Mouse (Mus musculus): ENCODE data around the gene Tsacc. TPM values are rescaled to one million over a fixed set of nuclear protein-coding genes. Genes with fewer than 3 reads are reported as not detected.

Gene Tsacc
- polyA plus RNA-seq, 2 experiments: 2.5 to 4.6 TPM

- Histone ChIP-seq H3K4me1 (replicated peaks; ENCODE audit: control insufficient read depth in 2 of 2, insufficient read depth in 2 of 2, low read length in 1 of 2) (no peaks in the 10 kb centered on the region), H3K4me2 (ENCODE audit: low read depth) (no peak overlapping the region), H3K27ac (no peak overlapping the region), H3K27me3 (ENCODE audit: control insufficient read depth, insufficient read depth, low read length) (peaks cover 17% of the 10 kb centered on the region), H3K4me3 (ENCODE audit: insufficient read depth in 1 of 2, low read depth in 2 of 2, low read length in 2 of 2) (no peak overlapping the region), H3K36me3 (replicated peaks; ENCODE audit: control insufficient read depth, insufficient read depth, low read depth) (no peaks in the 10 kb centered on the region), H3K9ac (replicated peaks) (no peak overlapping the region), H3K9me3 (ENCODE audit: control insufficient read depth, low read length) (no peaks in the 10 kb centered on the region)
- TF ChIP-seq EP300 (IDR thresholded peaks at IDR 0.05; ENCODE audit: low read depth) (no peak), CTCF (IDR thresholded peaks at IDR 0.05; ENCODE audit: low read depth) (peak; percentile 97)
- ATAC-seq (ENCODE audit: insufficient read depth): no peak
- 9% methylated on average over 13 of the region's 13 CpGs for WGBS (ENCODE audit: insufficient replicate concordance)
- DNase-seq (ENCODE audit: low read depth in 3 of 3, low spot score in 3 of 3): peak; percentile 35 to 39 (median 35)
Observed at GRCm38 (mm10) chr3:88245811-88246210, 51.0 kb downstream of the Tsacc start.

- H3K36me3 ChIP-seq (replicated peaks; ENCODE audit: control insufficient read depth, insufficient read depth, low read depth): no peaks in the 10 kb centered on the region
- DNase-seq (ENCODE audit: low read depth in 3 of 3, low spot score in 3 of 3) (peak in 1 of 3 experiments; percentile 28), ATAC-seq (ENCODE audit: insufficient read depth) (no peak)
- no peak overlapping the region for H3K9ac ChIP-seq (replicated peaks)
- H3K4me3 ChIP-seq (ENCODE audit: insufficient read depth in 1 of 2, low read depth in 2 of 2, low read length in 2 of 2): no peak overlapping the region
- 15% methylated on average over 2 of the region's 2 CpGs for WGBS (ENCODE audit: insufficient replicate concordance)
- no peak overlapping the region for H3K27ac ChIP-seq
- no peaks in the 10 kb centered on the region for H3K4me1 ChIP-seq (replicated peaks; ENCODE audit: control insufficient read depth in 2 of 2, insufficient read depth in 2 of 2, low read length in 1 of 2)
- no peaks in the 10 kb centered on the region for H3K9me3 ChIP-seq (ENCODE audit: control insufficient read depth, low read length)
- TF ChIP-seq EP300 (IDR thresholded peaks at IDR 0.05; ENCODE audit: low read depth) (no peak), CTCF (IDR thresholded peaks at IDR 0.05; ENCODE audit: low read depth) (peak; percentile 91)
- no peak overlapping the region for H3K4me2 ChIP-seq (ENCODE audit: low read depth)
- H3K27me3 ChIP-seq (ENCODE audit: control insufficient read depth, insufficient read depth, low read length): peaks cover 35% of the 10 kb centered on the region
Observed at GRCm38 (mm10) chr3:88244071-88244470, 52.7 kb downstream of the Tsacc start.

GRCm38 (mm10) chr3:88242531-88242930, 54.3 kb downstream of the Tsacc start:
- H3K36me3 ChIP-seq (replicated peaks; ENCODE audit: control insufficient read depth, insufficient read depth, low read depth): no peaks in the 10 kb centered on the region
- DNase-seq (ENCODE audit: low read depth in 3 of 3, low spot score in 3 of 3): peak; percentile 28 to 40 (median 29)

GRCm38 (mm10) chr3:88241045-88241786, 55.6 kb downstream of the Tsacc start:
- H3K27ac ChIP-seq: no peak overlapping the region
- no peak for ATAC-seq (ENCODE audit: insufficient read depth)
- H3K4me3 ChIP-seq (ENCODE audit: insufficient read depth in 1 of 2, low read depth in 2 of 2, low read length in 2 of 2): no peak overlapping the region
- no peak for DNase-seq (ENCODE audit: low read depth in 3 of 3, low spot score in 3 of 3)
- no peaks in the 10 kb centered on the region for H3K4me1 ChIP-seq (replicated peaks; ENCODE audit: control insufficient read depth in 2 of 2, insufficient read depth in 2 of 2, low read length in 1 of 2)
- H3K9ac ChIP-seq (replicated peaks): no peak overlapping the region
- WGBS (ENCODE audit: insufficient replicate concordance): 4% methylated on average over 48 of the region's 48 CpGs
- H3K36me3 ChIP-seq (replicated peaks; ENCODE audit: control insufficient read depth, insufficient read depth, low read depth): no peaks in the 10 kb centered on the region
- TF ChIP-seq EP300 (IDR thresholded peaks at IDR 0.05; ENCODE audit: low read depth): no peak
- TF ChIP-seq CTCF (IDR thresholded peaks at IDR 0.05; ENCODE audit: low read depth): no peak
- H3K27me3 ChIP-seq (ENCODE audit: control insufficient read depth, insufficient read depth, low read length): peaks cover 46% of the 10 kb centered on the region
- no peak overlapping the region for H3K4me2 ChIP-seq (ENCODE audit: low read depth)
- no peaks in the 10 kb centered on the region for H3K9me3 ChIP-seq (ENCODE audit: control insufficient read depth, low read length)

More at GRCm38 (mm10) chr3:88242531-88242930, 54.3 kb downstream of the Tsacc start:
- H3K9me3 ChIP-seq (ENCODE audit: control insufficient read depth, low read length): no peaks in the 10 kb centered on the region
- peaks cover 43% of the 10 kb centered on the region for H3K27me3 ChIP-seq (ENCODE audit: control insufficient read depth, insufficient read depth, low read length)
- no peak overlapping the region for H3K27ac ChIP-seq
- no peak for ATAC-seq (ENCODE audit: insufficient read depth)
- no peaks in the 10 kb centered on the region for H3K4me1 ChIP-seq (replicated peaks; ENCODE audit: control insufficient read depth in 2 of 2, insufficient read depth in 2 of 2, low read length in 1 of 2)
- WGBS (ENCODE audit: insufficient replicate concordance): 2% methylated on average over 13 of the region's 13 CpGs
- H3K9ac ChIP-seq (replicated peaks): no peak overlapping the region
- H3K4me3 ChIP-seq (ENCODE audit: insufficient read depth in 1 of 2, low read depth in 2 of 2, low read length in 2 of 2): no peak overlapping the region
- TF ChIP-seq CTCF (IDR thresholded peaks at IDR 0.05; ENCODE audit: low read depth) (peak; percentile 89), EP300 (IDR thresholded peaks at IDR 0.05; ENCODE audit: low read depth) (no peak)
- no peak overlapping the region for H3K4me2 ChIP-seq (ENCODE audit: low read depth)

- H3K27ac ChIP-seq: no peak overlapping the region
- peaks cover 46% of the 10 kb centered on the region for H3K27me3 ChIP-seq (ENCODE audit: control insufficient read depth, insufficient read depth, low read length)
- H3K4me2 ChIP-seq (ENCODE audit: low read depth): no peak overlapping the region
- DNase-seq (ENCODE audit: low read depth in 3 of 3, low spot score in 3 of 3): no peak
- H3K9me3 ChIP-seq (ENCODE audit: control insufficient read depth, low read length): no peaks in the 10 kb centered on the region
- WGBS (ENCODE audit: insufficient replicate concordance): 31% methylated on average over 4 of the region's 4 CpGs
- TF ChIP-seq CTCF (IDR thresholded peaks at IDR 0.05; ENCODE audit: low read depth) (no peak), EP300 (IDR thresholded peaks at IDR 0.05; ENCODE audit: low read depth) (no peak)
- no peaks in the 10 kb centered on the region for H3K36me3 ChIP-seq (replicated peaks; ENCODE audit: control insufficient read depth, insufficient read depth, low read depth)
- no peak overlapping the region for H3K4me3 ChIP-seq (ENCODE audit: insufficient read depth in 1 of 2, low read depth in 2 of 2, low read length in 2 of 2)
- no peak for ATAC-seq (ENCODE audit: insufficient read depth)
- no peak overlapping the region for H3K9ac ChIP-seq (replicated peaks)
- H3K4me1 ChIP-seq (replicated peaks; ENCODE audit: control insufficient read depth in 2 of 2, insufficient read depth in 2 of 2, low read length in 1 of 2): no peaks in the 10 kb centered on the region
Observed at GRCm38 (mm10) chr3:88239446-88239845, 57.4 kb downstream of the Tsacc start.
